Mouse (Mus musculus) brain, embryonic 14.5 days (tissue): ENCODE data around the gene Casz1. TPM values are rescaled to one million over a fixed set of nuclear protein-coding genes. Genes with fewer than 3 reads are reported as not detected.

Experiments
- DNase-seq: peaks from one replicate; pipeline ENCODE4 v3.0.0-alpha.2; 2011; ENCODE audit warnings: low read depth
- CTCF ChIP-seq: fragments of 200-500 bp; IDR thresholded peaks from 2 replicates; pipeline ENCODE4 v1.5.1; 2012; ENCODE audit warnings: inconsistent platforms, mild to moderate bottlenecking, moderate library complexity, borderline replicate concordance; ENCODE audit not compliant: insufficient read depth, insufficient read length; ENCODE audit errors: extremely low read depth
- POLR2A ChIP-seq: fragments of 200-500 bp; IDR thresholded peaks from 2 replicates; pipeline ENCODE4 v1.6.1; 2012; ENCODE audit warnings: mild to moderate bottlenecking, inconsistent platforms, borderline replicate concordance; ENCODE audit not compliant: poor library complexity, insufficient read depth, insufficient read length, severe bottlenecking; ENCODE audit errors: extremely low read depth
- polyA plus RNA-seq: library from polyadenylated mRNA; depleted of rRNA; stranded (reverse); fragments of >200 nt; gene quantifications from 2 replicates; pipeline ENCODE4 v1.2.3, GENCODE M21; 2012

Casz1 gene
- polyA plus RNA-seq, 1 experiment, result 6.9 TPM

- no peak for DNase-seq
- TF ChIP-seq POLR2A (no peak), CTCF (no peak)
These were observed 118.0 kb downstream of the Casz1 start for GRCm38 (mm10) chr4:148922221-148922700.

DNA sequence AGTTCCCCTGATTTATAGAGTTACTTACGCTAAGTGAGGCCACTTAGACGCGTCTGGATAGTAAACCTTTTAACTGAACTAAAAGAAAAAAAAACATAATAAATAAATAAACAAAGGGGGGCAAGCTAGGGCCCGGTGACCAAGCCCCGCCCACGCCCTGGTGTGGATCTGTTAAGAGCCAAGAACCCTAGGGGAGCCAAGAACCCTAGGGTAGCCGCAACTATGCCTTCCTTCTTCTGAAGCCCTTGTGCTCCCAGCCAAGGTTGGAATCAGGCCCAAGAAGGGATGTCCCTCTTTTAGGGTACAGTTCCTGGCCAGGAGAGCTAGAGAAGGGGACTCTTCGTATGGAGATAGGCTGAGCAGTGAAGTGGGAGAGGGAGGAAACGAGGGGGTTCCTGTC lies 119.2 kb downstream of the Casz1 start:
- TF ChIP-seq CTCF (no peak), POLR2A (no peak)
- no peak for DNase-seq

GRCm38 (mm10) chr4:148923976-148924375 lies 119.7 kb downstream of the Casz1 start:
- TF ChIP-seq CTCF (no peak), POLR2A (no peak)

GRCm38 (mm10) chr4:148925589-148926359 lies 121.5 kb downstream of the Casz1 start:
- TF ChIP-seq POLR2A (no peak), CTCF (no peak)
- DNase-seq, result no peak

More at GRCm38 (mm10) chr4:148923976-148924375, 119.7 kb downstream of the Casz1 start:
- DNase-seq, result no peak

DNA sequence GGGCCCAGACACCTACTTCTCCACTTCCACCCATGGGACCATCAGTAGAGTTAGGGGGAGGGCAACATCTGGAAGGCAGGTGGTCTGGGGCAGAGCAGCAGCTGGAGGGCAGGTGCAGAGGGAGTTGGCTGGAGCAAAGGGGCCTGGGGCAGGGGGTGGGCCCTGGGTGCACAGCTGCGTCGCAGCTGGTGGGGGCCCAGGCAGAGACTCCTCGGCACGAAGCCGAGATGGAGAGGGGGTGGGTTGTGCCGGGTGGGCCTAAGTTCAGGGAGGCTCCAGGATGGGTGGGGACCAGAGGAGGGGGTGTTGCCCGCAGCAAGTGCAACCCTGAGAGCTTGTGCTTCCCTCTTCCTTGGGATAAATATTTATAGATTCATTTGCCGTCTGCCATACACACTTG lies 122.2 kb downstream of the Casz1 start:
- DNase-seq, result no peak
- TF ChIP-seq POLR2A (no peak), CTCF (no peak)

GRCm38 (mm10) chr4:148928316-148928715 lies 124.1 kb downstream of the Casz1 start:
- no peak for DNase-seq
- TF ChIP-seq CTCF (no peak), POLR2A (no peak)

GRCm38 (mm10) chr4:148928876-148929275 lies 124.6 kb downstream of the Casz1 start:
- TF ChIP-seq CTCF (no peak), POLR2A (no peak)
- DNase-seq, result no peak

- DNase-seq, result no peak
- TF ChIP-seq CTCF (no peak), POLR2A (no peak)
These were observed 126.5 kb downstream of the Casz1 start for GRCm38 (mm10) chr4:148930721-148931229.

GRCm38 (mm10) chr4:148933109-148933508 lies 128.9 kb downstream of the Casz1 start:
- no peak for DNase-seq
- TF ChIP-seq CTCF, result no peak

- TF ChIP-seq POLR2A (no peak), CTCF (no peak)
- DNase-seq, result peak; percentile 72
These were observed 131.0 kb downstream of the Casz1 start for GRCm38 (mm10) chr4:148935211-148935610.

- no peak for DNase-seq
These were observed 131.9 kb downstream of the Casz1 start for GRCm38 (mm10) chr4:148936111-148936510.

DNA sequence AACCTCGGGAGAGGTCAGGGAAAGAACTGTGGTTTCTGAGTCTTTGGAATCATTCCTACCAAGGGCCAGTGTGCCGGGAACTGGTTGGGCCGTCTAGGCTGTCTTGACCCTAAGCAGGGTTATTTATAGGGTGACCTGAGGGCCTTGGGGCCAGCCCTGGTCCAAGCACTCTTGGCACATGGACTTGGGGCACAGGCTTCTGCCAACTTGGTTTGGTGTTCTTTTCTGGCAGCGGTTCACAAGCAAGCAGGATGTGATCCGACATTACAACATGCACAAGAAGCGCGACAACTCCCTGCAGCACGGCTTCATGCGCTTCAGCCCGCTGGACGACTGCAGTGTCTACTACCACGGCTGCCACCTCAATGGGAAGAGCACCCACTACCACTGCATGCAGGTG lies 132.5 kb downstream of the Casz1 start:
- no peak for TF ChIP-seq POLR2A
- no peak for TF ChIP-seq CTCF
- no peak for DNase-seq

More at GRCm38 (mm10) chr4:148936111-148936510, 131.9 kb downstream of the Casz1 start:
- no peak for TF ChIP-seq CTCF
- TF ChIP-seq POLR2A, result no peak

GRCm38 (mm10) chr4:148938546-148938945 lies 134.3 kb downstream of the Casz1 start:
- no peak for TF ChIP-seq CTCF
- no peak for TF ChIP-seq POLR2A
- no peak for DNase-seq
